Mouse (Mus musculus) adrenal gland (tissue): ENCODE measurements around the gene Olfr1153.

Experiments
- intact Hi-C: fragments of 180-260 bp; cut with DNase I; formaldehyde crosslinking; loops from one replicate; pipeline ENCODE4 v1.15.1; 2025
- long read RNA-seq, 2 experiments: library from polyadenylated mRNA; unstranded; transcript quantifications; one replicate each; pipeline ENCODE4 v2.0.0; 2020; ENCODE audit warnings: borderline replicate concordance in 1 of 2; ENCODE audit not compliant: insufficient replicate concordance in 1 of 2

The Olfr1153 gene
- long read RNA-seq, experiment 1 = 0 reads
- long read RNA-seq, experiment 2 = 0 reads

- intact Hi-C loops = no loop called here
Measured at GRCm38 (mm10) chr2:87894662-87895061, at the start of gene Olfr1153. Olfr1153 (plus strand) TSS chr2:87894962.

- intact Hi-C loops = no loop called here
Measured at GRCm38 (mm10) chr2:87855562-87855961, 39.2 kb upstream of the Olfr1153 start, which contains the start of gene Olfr1151. Olfr1151 (plus strand) TSS chr2:87855862.

GRCm38 (mm10) chr2:87866192-87866591 is 28.6 kb upstream of the Olfr1153 start, which contains the start of gene Olfr1152:
Olfr1152 (plus strand) TSS chr2:87866492.
- intact Hi-C loops = no loop called here

GRCm38 (mm10) chr2:87905066-87905465 is 10.3 kb downstream of the Olfr1153 start, which contains the start of gene Olfr1154:
Olfr1154 (minus strand) TSS chr2:87905166.
- intact Hi-C loops = no loop called here

- intact Hi-C loops = no loop called here
Measured at GRCm38 (mm10) chr2:87945037-87945436, 50.3 kb downstream of the Olfr1153 start, which contains the start of gene Olfr1155. Olfr1155 (minus strand) TSS chr2:87945137.
